Mouse (Mus musculus) megakaryocyte progenitor cell, adult 5-6 weeks (primary cell): ENCODE results near the gene Itm2b. TPM values are rescaled to one million over a fixed set of nuclear protein-coding genes. Genes with fewer than 3 reads are reported as not detected.
A peak's percentile ranks its signal among the peaks of the same experiment; 100 is the strongest.

Experiments used
- ATAC-seq: replicated peaks from 2 replicates; pipeline ENCODE4 v1.8.0; 2016; ENCODE audit warnings: mild to moderate bottlenecking, moderate TSS enrichment, inconsistent platforms; ENCODE audit not compliant: poor library complexity
- total RNA-seq, 2 experiments: library from RNA; stranded (forward) in 1 of 2; stranded (reverse) in 1 of 2; fragments of 157-497, 149-512 nt in 1 of 2; fragments of 200-1000 nt in 1 of 2; gene quantifications; 2 replicates each; pipeline versions ENCODE4 v1.2.3 to v1.2.4; 2015 to 2017

Itm2b gene
- total RNA-seq, 2 experiments from 2014 or later, result 1,067 to 1,237 TPM

GRCm38 (mm10) chr14:73326511-73326910 lies 58.6 kb downstream of the Itm2b start:
- 0 out of 2 replicates have a peak, but pooled peaks have one; percentile 8 for ATAC-seq

GRCm38 (mm10) chr14:73325456-73326381 lies 59.4 kb downstream of the Itm2b start, which contains the start of gene Rb1:
Gene Rb1 (minus strand): TSS chr14:73325822.
- ATAC-seq, result peak; percentile 45

- peak; percentile 24 for ATAC-seq
Observed at GRCm38 (mm10) chr14:73324634-73325455, 60.2 kb downstream of the Itm2b start.

GRCm38 (mm10) chr14:73323965-73324364 lies 61.1 kb downstream of the Itm2b start:
- no peak for ATAC-seq

GRCm38 (mm10) chr14:73322142-73322541 lies 62.9 kb downstream of the Itm2b start:
- ATAC-seq, result peak; percentile 56

GRCm38 (mm10) chr14:73316933-73317332 lies 68.2 kb downstream of the Itm2b start:
- no peak for ATAC-seq

- ATAC-seq, result no peak
Observed at GRCm38 (mm10) chr14:73313864-73314263, 71.2 kb downstream of the Itm2b start.

- peak; percentile 97 for ATAC-seq
Observed at GRCm38 (mm10) chr14:73313396-73313795, 71.7 kb downstream of the Itm2b start.

GRCm38 (mm10) chr14:73312909-73313308 lies 72.2 kb downstream of the Itm2b start:
- ATAC-seq, result no peak

Other genes starting within 250 kb of the Itm2b start
- 17.2 and 21.6 TPM in 2 replicates for gene Lpar6, start 147.4 kb downstream of the Itm2b start, total RNA-seq (2015)
- gene Lpar6, start 147.4 kb downstream of the Itm2b start, total RNA-seq (2017), result 10.3 and 14.5 TPM in 2 replicates
- gene Rb1, start 59.5 kb downstream of the Itm2b start, total RNA-seq (2015), result 46.8 and 47.0 TPM in 2 replicates
- gene Rb1, start 59.5 kb downstream of the Itm2b start, total RNA-seq (2017), result 16.2 and 16.6 TPM in 2 replicates
- gene Med4, start 124.7 kb upstream of the Itm2b start, total RNA-seq (2015), result 39.9 and 42.8 TPM in 2 replicates
- gene Med4, start 124.7 kb upstream of the Itm2b start, total RNA-seq (2017), result 65.7 and 71.0 TPM in 2 replicates
- 73.1 and 73.6 TPM in 2 replicates for gene Sucla2, start 140.0 kb upstream of the Itm2b start, total RNA-seq (2015)
- 104 and 117 TPM in 2 replicates for gene Sucla2, start 140.0 kb upstream of the Itm2b start, total RNA-seq (2017)
- 4.6 and 5.6 TPM in 2 replicates for gene Nudt15, start 163.0 kb upstream of the Itm2b start, total RNA-seq (2015)
- gene Nudt15, start 163.0 kb upstream of the Itm2b start, total RNA-seq (2017), result 4.6 and 6.1 TPM in 2 replicates